Mouse (Mus musculus): Measurements from ENCODE around the gene Ell2. TPM values are rescaled to one million over a fixed set of nuclear protein-coding genes. Genes with fewer than 3 reads are reported as not detected.

Gene Ell2
- polyA plus RNA-seq, 2 experiments from 2014 or later: 3.4 to 3.5 TPM

- no peak for ATAC-seq
These were observed 111.9 kb downstream of the Ell2 start for GRCm38 (mm10) chr13:75818486-75818885.

- ATAC-seq: no peak
These were observed 112.6 kb downstream of the Ell2 start for GRCm38 (mm10) chr13:75818945-75819706.

GRCm38 (mm10) chr13:75819898-75820297, 113.3 kb downstream of the Ell2 start:
- ATAC-seq: no peak

Other genes with a start within 250 kb of the Ell2 start
- gene Glrx, start 133.1 kb downstream of the Ell2 start, polyA plus RNA-seq (2017; shearing (Covaris generic)): 100 to 1,000 TPM; 240 to 300 TPM
- under 1 TPM; 0.11 to 0.16 TPM for gene Rhobtb3, start 237.2 kb downstream of the Ell2 start, polyA plus RNA-seq (2017; shearing (Covaris generic))

Measured in CD4-positive, CD25-positive, alpha-beta regulatory T cell, adult 4 months (primary cell).